Mouse (Mus musculus) limb, embryonic 10.5 days (tissue): ENCODE measurements around the gene Ascl3. TPM values are rescaled to one million over a fixed set of nuclear protein-coding genes. Genes with fewer than 3 reads are reported as not detected.

Experiments used
- polyA plus RNA-seq: library from polyadenylated mRNA; unstranded; fragments of >200 nt; fragmentation: Nextera tagmentation; extraction: Ambion mirVana; gene quantifications from 2 replicates; pipeline ENCODE4 v1.2.1, GENCODE M21; 2016

Ascl3 gene
- polyA plus RNA-seq, 1 experiment from 2014 or later, result 0.35 TPM

Other genes with a start within 250 kb of the Ascl3 start
- 0.03 and 0.05 TPM in 2 replicates for gene Trim66, start 223.6 kb downstream of the Ascl3 start, polyA plus RNA-seq
- gene Rpl27a, start 212.6 kb downstream of the Ascl3 start, polyA plus RNA-seq, result 130 and 159 TPM in 2 replicates
- 41.4 and 53.5 TPM in 2 replicates for gene St5, start 28.1 kb downstream of the Ascl3 start, polyA plus RNA-seq
- 26.8 and 27.5 TPM in 2 replicates for gene Akip1, start 28.0 kb downstream of the Ascl3 start, polyA plus RNA-seq
- gene BC051019, start 7.9 kb downstream of the Ascl3 start, polyA plus RNA-seq, result not detected in 2 replicates
- gene Tmem9b, start 21.1 kb upstream of the Ascl3 start, polyA plus RNA-seq, result 17.3 and 18.0 TPM in 2 replicates
- gene Nrip3, start 50.3 kb upstream of the Ascl3 start, polyA plus RNA-seq, result 0.08 and 0.11 TPM in 2 replicates
- 0.21 and 0.25 TPM in 2 replicates for gene Scube2, start 134.0 kb upstream of the Ascl3 start, polyA plus RNA-seq
- gene Dennd5a, start 228.7 kb upstream of the Ascl3 start, polyA plus RNA-seq, result 27.6 and 30.0 TPM in 2 replicates